In genomic region chr16:5661918-5662317, GRCm38 (mm10) we compare ENCODE assay signal across 12 mouse cellular contexts.
DNase-seq lines count a peak whose midpoint lies in the region; ATAC-seq and TF ChIP-seq lines count a peak whose summit lies in the region.
"Had no signal": no experiment of that assay in that cellular context is flagged by ENCODE, and none has a peak within 500 bp of the region (broad histone marks: within the 10 kb centered on the region; RNA-seq: fewer than 3 reads in every experiment).

No protein-coding gene starts in this region.

- H3K9ac ChIP-seq in kidney, embryonic 14.5 days (ENCODE audit: low read depth, low read length) = no peak overlapping the region
- H3K9ac ChIP-seq: embryonic facial prominence, embryonic 15.5 days; neural tube, embryonic 12.5 days had no signal

- WGBS in kidney, embryonic 14.5 days = 68% methylated on average over 5 of the region's 5 CpGs

- H3K4me3 ChIP-seq in kidney, embryonic 14.5 days (ENCODE audit: low read length) = no peak overlapping the region
- H3K4me3 ChIP-seq in left cerebral cortex, adult 2 months = no peak overlapping the region
- H3K4me3 ChIP-seq: embryonic facial prominence, embryonic 15.5 days; neural tube, embryonic 12.5 days had no signal

- peak; percentile 45 for DNase-seq in kidney, adult 11 months
- peak; percentile 43 for DNase-seq in testis, postnatal 10 days (ENCODE audit: low spot score)
- DNase-seq in testis, postnatal 14 days (ENCODE audit: low spot score) = no peak
- peak; percentile 41 for DNase-seq in cerebellum, adult 8-10 months
- peak in 1 of 2 experiments; percentile 23 for DNase-seq in left cerebral cortex, adult 2 months (ENCODE audit: extremely low spot score in 1 of 2, low spot score in 2 of 2)
- no peak for DNase-seq in retina, embryonic 14.5 days (ENCODE audit: low spot score)
- no peak for DNase-seq in thymus, postnatal 4 days

- ATAC-seq in kidney, embryonic 14.5 days (ENCODE audit: low FRiP score, low TSS enrichment) = no peak
- ATAC-seq: inflammation-experienced regulatory T-cells, adult 6 months had no signal

- H3K4me1 ChIP-seq in kidney, embryonic 14.5 days (ENCODE audit: control insufficient read depth, insufficient read depth, low read length) = no peaks in the 10 kb centered on the region
- H3K4me1 ChIP-seq: embryonic facial prominence, embryonic 15.5 days; neural tube, embryonic 12.5 days had no signal

- H3K9me3 ChIP-seq in kidney, embryonic 14.5 days (ENCODE audit: control insufficient read depth, low read length) = no peaks in the 10 kb centered on the region
- H3K9me3 ChIP-seq: embryonic facial prominence, embryonic 15.5 days; neural tube, embryonic 12.5 days had no signal

- H3K27me3 ChIP-seq in kidney, embryonic 14.5 days (ENCODE audit: control insufficient read depth, insufficient read depth, low read length) = no peaks in the 10 kb centered on the region
- H3K27me3 ChIP-seq: embryonic facial prominence, embryonic 15.5 days; neural tube, embryonic 12.5 days had no signal

- no peak for TF ChIP-seq CTCF in left cerebral cortex, adult 2 months (IDR thresholded peaks at IDR 0.05)

- H3K27ac ChIP-seq in kidney, embryonic 14.5 days (ENCODE audit: low read depth, low read length) = no peak overlapping the region
- 0 out of 2 replicates have a peak overlapping the region, but pooled peaks have one; percentile 8 for H3K27ac ChIP-seq in left cerebral cortex, adult 2 months
- H3K27ac ChIP-seq: embryonic facial prominence, embryonic 15.5 days; macrophage; neural tube, embryonic 12.5 days had no signal

- H3K4me2 ChIP-seq in kidney, embryonic 14.5 days (replicated peaks; ENCODE audit: low read depth, low read length) = no peak overlapping the region
- H3K4me2 ChIP-seq: embryonic facial prominence, embryonic 15.5 days; neural tube, embryonic 12.5 days had no signal

- intact Hi-C loops in left cerebral cortex, adult 2 months (cut with DNase I) = no loop called here

- H3K36me3 ChIP-seq in kidney, embryonic 14.5 days (ENCODE audit: control insufficient read depth, insufficient read depth, low read length) = no peaks in the 10 kb centered on the region
- H3K36me3 ChIP-seq: embryonic facial prominence, embryonic 15.5 days; neural tube, embryonic 12.5 days had no signal

Comparison
In these comparisons a context has a peak if more than half of its experiments do, and no peak if none do; other contexts are left out.
1. DNase-seq: peak in kidney, adult 11 months (single experiment), testis, postnatal 10 days (single experiment) and cerebellum, adult 8-10 months (single experiment); none in testis, postnatal 14 days (single experiment), retina, embryonic 14.5 days (single experiment) and thymus, postnatal 4 days (single experiment).